Mouse (Mus musculus): ENCODE results near the gene Pomgnt1. TPM values are rescaled to one million over a fixed set of nuclear protein-coding genes. Genes with fewer than 3 reads are reported as not detected.

Gene Pomgnt1
- total RNA-seq, 1 experiment from 2014 or later: 12.7 TPM

DNA sequence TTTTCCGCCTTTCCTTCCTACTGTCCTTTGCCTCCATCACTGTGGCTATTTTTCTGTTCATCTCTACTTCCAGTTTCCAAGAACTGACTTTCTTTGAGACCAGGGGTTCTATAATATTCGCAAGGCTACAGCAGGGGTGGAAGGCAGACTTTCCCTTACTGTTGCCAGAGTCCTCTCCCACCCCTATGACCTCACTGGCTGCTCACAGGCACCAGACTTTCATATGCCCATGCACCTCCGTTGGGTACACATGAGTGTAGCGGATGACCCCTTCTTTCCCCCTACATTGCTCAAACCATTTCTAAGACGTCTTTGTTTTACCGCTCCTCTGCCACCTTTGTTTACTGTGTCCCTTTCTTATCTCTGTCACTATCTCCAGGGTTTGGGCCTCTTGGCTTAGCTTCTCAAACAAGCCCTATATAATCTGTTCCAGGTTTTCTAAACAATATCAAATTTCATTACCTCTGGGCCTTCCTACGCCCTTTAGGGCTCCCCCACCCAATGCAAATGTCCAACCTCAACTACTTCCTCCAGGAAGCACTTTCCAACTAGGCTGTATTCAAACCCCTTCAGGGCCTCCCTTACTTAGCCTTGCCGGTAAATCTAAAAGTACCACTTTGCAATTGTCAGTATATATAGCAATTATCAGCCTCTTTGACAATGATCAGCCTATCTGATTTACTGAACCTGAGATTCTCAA, 42.2 kb downstream of the Pomgnt1 start:
- no peak for ATAC-seq (replicated peaks; ENCODE audit: insufficient number of reproducible peaks, low FRiP score, low TSS enrichment, poor library complexity, severe bottlenecking)

DNA sequence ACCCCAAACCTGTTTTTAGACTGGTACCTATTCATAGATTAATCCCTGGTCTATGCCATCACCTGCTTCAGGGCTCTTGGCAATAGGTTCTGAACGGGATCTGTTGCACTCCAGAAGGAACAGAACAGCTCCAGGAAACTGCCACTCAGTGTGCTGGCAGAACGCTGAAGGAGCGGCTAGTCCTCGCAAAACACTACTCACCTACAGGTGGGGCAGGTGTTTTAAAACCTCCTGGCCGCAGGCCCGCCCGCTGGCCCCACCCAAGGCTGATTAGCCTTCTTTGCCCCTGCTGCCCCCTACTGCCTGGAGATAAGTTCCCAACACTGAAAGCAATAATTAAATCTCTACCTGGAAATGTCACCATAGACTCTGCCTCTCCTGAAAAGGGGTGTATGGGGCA, 43.8 kb downstream of the Pomgnt1 start, which contains the start of gene Tspan1:
TSS of gene Tspan1 (minus strand) at position 198 of the 400 bp plus-strand sequence.
- no peak for ATAC-seq (replicated peaks; ENCODE audit: insufficient number of reproducible peaks, low FRiP score, low TSS enrichment, poor library complexity, severe bottlenecking)

DNA sequence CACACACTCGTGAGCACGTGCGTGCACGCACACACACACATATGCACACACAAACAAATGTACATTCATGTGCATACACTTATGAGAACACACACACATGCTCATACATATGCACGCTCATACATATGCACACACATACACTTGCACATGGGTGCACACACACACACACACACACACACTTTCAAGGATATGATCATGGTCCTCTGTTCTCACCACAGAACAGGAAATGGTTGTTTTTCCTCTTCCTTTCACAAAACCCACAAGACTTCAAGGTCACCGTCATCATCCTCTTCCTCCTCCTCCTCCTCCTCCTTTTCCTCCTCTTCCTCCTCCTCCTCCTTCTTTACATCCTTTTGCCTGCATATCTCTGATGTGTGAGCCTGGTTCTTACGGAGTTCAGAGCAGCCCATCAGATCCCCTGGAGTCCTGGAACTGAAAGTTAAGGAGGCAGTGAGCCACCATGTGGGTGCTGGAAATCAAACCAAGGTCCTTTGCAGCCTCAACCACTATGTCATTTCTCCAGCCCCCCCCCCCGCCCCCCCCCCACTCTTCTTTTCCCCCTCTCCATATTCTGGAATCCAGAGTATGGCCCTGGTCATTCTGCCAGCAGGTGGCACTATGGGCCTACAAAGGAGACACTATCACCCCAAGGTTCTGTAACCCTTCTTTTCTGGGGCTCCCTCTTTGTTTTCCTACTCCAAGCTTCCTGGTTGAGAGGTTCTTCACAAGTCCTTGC, 45.1 kb downstream of the Pomgnt1 start:
- 0 out of 2 replicates have a peak, but pooled peaks have one; percentile 68 for ATAC-seq (replicated peaks; ENCODE audit: insufficient number of reproducible peaks, low FRiP score, low TSS enrichment, poor library complexity, severe bottlenecking)

DNA sequence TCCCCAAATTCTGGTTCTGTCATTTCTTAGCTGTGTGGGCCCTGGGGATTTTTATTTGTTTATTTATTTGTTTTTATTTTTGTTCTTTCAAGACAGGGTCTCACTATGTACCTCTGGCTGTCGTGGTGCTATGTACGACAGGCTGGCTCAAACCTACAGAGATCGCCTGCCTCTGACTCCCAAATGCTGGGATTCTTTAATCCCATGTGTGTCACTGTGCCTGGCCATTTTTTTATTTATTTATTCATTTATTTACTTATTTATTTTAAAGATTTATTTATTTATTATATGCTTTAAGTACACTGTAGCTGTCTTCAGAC, 45.7 kb downstream of the Pomgnt1 start:
- ATAC-seq (replicated peaks; ENCODE audit: insufficient number of reproducible peaks, low FRiP score, low TSS enrichment, poor library complexity, severe bottlenecking): no peak

DNA sequence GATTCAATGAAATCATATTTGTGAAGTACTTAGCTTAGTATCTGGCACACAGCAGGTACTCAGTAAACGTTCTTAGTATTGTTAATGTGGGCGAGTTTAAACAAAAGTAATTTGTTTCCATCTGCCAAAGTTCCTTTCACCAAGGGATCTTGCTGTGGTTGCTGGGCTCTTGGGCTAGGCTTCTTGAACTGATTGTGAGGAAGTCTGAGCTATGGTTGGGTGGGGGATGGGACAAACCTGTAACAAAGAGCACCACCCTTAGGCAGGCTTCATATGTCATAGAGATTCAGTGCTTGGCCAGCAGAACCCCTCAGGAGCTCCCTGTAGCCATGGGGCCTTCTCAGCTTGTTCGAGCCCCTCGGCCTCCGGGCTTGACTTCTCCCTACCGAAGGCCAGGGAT, 49.4 kb downstream of the Pomgnt1 start, which contains the start of the genes 1700042G07Rik and Gm49337:
TSS of gene 1700042G07Rik (plus strand) at position 301 of the 400 bp plus-strand sequence.
TSS of gene Gm49337 (plus strand) at position 313 of the 400 bp plus-strand sequence.
- ATAC-seq (replicated peaks; ENCODE audit: insufficient number of reproducible peaks, low FRiP score, low TSS enrichment, poor library complexity, severe bottlenecking): no peak

DNA sequence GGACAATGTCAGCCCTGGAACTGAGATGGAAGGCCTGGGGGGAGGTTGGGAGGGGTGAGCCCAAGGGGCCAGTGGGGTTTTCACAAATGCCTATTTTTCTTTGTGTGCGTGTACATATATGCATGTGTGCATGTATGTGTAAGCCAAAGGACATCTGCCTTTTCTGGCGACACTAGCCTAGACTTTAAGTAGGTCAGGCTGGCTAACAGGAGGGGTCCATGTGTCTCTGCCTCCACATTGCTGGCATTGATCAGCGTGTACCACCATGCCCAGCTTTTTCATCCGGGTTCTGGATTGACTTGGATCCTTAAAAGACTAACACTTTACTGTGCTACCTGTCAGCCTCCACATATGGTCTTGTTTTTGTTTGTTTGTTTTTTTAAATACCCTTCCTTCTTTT, 50.1 kb downstream of the Pomgnt1 start:
- ATAC-seq (replicated peaks; ENCODE audit: insufficient number of reproducible peaks, low FRiP score, low TSS enrichment, poor library complexity, severe bottlenecking): no peak

DNA sequence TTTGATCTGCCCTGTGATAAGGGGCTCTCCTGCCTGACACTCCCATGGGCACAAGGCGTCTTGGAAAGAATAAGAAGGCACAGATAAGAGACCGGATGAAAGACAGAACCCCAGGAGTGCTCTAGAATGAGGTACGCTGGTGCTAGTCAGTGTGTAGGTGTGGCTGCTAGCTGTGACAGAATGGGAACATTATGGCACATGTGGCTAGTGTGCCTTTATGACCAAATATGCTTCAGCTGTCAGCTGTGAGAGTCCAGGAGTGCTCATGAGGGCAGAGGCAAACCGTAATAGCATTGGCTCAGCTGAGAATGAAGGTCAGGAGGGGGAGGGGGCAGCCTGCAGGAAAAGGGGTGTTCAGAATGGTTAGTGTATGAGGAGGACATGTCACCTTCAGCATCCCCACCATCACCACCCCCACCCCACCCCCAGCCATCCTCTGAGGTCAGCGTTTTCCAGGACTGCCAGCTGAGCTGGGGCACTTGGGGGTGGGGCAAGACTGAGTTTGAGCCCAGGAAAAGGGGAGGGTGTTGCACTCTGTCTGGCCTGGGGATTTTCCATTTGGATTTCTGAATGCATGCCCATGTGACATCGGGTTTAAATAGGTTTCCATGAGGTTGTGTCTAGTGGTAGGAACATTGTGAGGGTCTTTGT, 51.0 kb downstream of the Pomgnt1 start:
- ATAC-seq (replicated peaks; ENCODE audit: insufficient number of reproducible peaks, low FRiP score, low TSS enrichment, poor library complexity, severe bottlenecking): no peak

DNA sequence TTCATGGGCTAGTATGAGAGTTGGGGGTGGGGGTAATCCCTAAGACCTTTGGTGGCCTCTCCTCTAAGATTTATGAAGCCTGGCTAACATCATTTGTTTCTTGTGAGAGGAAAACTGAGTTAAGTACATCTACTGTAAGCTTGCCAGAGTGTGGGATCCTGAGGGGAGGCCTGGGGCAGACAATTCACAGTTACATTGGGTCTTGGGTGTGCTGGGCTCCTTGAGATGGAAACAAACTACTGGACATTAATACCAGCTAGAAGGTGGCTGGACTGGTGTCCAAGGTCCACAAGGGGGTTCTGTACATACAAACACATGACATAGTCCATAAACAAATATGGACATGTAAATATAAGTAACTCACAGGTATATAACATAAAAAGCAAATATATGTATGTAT, 51.5 kb downstream of the Pomgnt1 start:
- ATAC-seq (replicated peaks; ENCODE audit: insufficient number of reproducible peaks, low FRiP score, low TSS enrichment, poor library complexity, severe bottlenecking): no peak

DNA sequence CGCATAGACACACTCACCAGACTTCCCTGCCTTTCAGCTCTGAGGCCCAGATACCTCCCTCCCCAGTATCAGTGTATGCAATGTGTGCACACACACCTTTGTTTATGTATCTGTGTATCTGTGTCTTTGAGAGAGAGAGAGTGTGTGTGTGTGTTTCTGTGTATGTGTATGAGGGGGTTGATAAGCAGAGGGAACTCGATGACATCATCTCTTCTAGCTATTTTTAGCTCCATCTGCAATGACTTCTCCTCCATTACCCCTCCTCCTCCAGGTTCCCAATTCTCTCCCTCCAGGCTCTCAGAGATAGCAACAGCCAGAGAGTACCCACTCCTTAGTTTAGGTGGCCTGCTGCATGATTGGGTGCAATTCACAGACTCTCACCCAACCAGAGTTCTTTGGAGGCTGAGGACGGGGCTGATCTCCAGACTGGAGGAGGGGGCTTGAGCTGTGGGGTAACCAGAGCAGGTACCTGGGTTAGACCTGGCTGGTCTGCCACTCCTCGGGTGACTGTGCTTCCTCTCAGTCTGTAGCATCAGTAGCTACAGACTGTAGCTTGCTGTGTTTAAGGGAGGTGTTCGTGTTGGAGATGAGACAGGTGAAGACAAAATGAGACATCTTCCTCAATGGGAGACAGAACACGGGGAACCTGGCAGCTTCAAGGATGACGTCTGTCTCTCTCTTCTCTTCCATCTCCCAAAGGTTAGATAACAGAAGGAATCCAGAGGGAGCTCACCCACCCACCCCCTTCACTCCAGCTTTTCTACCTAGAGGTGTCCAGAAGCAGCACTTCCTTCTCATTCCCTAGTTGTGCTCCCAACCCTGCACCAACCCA, 52.3 kb downstream of the Pomgnt1 start:
- no peak for ATAC-seq (replicated peaks; ENCODE audit: insufficient number of reproducible peaks, low FRiP score, low TSS enrichment, poor library complexity, severe bottlenecking)

DNA sequence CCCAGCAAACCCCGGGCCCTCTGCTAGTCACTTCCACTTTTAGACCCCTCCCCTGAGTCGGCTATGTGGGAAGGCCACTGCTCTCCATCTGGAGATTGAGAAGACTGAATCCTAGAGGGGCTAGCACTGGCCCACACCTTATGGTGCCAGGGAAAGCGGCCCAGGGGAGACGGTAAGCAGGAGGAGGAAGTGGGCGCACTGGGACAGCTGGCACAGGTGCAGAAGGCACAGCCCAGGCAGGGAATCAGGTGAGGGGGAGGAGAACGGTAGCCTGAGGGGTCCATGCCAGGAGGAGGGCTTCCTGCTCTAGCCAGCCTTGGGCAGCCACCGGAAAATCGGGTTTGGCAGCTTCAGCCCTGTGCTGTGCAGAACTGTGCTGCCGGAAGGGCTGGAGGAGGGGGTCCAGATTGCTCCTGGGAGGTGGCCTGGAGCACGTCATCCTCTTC, 52.9 kb downstream of the Pomgnt1 start:
- ATAC-seq (replicated peaks; ENCODE audit: insufficient number of reproducible peaks, low FRiP score, low TSS enrichment, poor library complexity, severe bottlenecking): no peak; the same call in 1 of the 2 replicates

DNA sequence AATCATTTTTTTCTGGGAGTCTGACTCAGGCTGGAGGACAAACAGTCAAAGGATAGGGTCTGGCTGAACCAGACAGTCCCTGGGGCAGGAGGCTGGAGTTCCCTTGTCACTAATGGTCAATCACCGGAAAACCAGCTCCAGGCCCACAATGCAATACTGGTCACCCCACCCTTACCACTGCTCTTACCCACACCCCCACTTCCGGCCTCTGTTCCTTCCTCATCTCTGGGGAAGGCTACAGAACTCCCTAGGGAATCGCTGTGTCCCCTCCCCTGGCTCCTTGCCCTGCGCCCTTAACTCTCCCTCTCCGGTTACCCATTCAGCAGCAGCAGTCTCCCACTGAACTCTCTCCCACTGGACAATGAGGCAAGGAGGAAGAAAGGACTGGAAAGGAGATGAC, 53.5 kb downstream of the Pomgnt1 start:
- ATAC-seq (replicated peaks; ENCODE audit: insufficient number of reproducible peaks, low FRiP score, low TSS enrichment, poor library complexity, severe bottlenecking): no peak; the same call in 1 of the 2 replicates

DNA sequence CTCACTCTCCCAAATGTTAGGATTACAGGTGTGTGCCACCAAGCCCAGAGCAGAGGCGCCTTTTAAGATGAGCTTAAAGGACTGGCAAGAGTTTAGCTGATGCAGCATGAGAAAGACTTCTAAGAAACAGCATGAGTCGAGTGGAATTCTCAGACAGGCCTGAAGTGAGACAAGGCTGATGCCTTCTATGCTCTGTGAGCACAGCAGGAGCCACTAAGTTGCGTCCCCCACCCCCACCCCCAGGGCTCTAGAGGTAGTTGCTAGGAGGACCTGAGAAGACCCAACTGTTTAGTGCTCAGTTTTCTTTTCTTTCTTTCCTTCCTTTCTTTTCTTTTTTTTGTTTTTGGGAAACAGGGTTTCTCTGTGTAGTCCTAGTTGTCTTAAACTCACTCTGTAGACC, 58.4 kb downstream of the Pomgnt1 start:
- ATAC-seq (replicated peaks; ENCODE audit: insufficient number of reproducible peaks, low FRiP score, low TSS enrichment, poor library complexity, severe bottlenecking): no peak

DNA sequence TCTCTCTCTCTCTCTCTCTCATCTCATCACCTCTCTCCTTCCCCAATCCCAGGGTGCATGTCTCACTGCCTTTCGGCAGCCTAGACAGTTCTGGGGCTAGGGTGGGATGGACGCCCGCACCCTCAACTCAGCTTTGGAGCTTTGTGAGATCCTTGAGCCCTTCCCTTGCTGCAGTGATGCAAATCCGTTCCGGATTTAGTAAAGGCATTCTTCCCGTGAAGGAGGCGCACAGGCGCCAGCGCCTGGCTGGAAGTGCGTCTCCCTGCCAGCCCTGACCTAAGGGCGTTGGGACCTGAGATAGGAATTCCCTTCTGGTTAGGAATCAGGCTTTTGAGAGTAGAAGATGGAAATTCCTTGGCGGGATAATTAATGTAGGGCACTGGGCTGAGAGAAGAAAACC, 59.1 kb downstream of the Pomgnt1 start:
- no peak for ATAC-seq (replicated peaks; ENCODE audit: insufficient number of reproducible peaks, low FRiP score, low TSS enrichment, poor library complexity, severe bottlenecking)

DNA sequence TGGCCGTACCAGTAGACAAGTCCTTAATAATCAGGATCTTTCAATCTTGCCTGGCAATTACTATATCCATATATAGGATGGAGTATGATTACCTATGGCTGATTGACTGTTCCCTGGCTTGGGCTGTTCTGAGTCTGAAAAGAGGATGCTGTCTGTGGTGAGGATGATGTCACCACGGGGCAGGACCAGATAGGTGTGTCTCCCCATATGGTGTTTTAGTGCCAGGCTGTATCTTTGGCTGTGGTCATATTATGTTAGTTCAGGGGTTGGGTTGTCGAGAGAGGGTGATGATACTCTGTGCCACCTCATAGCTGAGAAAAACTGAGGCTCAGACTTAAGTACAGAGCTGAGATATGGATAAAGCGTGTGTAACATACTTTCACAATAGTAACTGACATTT, 61.4 kb downstream of the Pomgnt1 start:
- peak; percentile 50; the same call in 1 of the 2 replicates for ATAC-seq (replicated peaks; ENCODE audit: insufficient number of reproducible peaks, low FRiP score, low TSS enrichment, poor library complexity, severe bottlenecking)

DNA sequence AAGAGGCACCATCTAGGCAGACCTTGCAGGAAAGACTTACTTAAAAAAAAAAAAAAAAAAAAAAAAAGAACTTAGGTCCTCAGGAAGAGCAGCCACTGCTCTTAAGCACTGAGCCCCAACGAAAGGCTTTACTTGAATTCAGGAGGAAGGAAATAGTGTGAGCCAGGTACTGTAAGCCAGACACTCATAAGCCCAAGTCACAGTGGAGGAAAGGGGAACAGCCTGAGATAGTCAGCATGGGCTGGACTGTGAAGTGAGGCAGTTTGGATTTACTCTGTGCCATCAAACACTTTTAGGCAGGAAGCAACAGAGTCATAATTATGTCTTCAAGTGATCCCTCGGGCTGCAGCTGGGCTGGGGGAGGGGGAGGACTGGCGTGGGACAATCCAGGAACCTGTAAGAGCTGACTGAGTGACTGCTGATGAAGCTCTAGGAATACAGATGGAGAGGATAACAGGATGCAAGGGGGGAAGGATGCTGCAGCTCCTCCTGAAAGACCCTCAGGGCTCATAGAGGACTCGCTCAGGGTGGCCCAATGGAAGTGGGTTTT, 68.7 kb downstream of the Pomgnt1 start:
- no peak for ATAC-seq (replicated peaks; ENCODE audit: insufficient number of reproducible peaks, low FRiP score, low TSS enrichment, poor library complexity, severe bottlenecking)

DNA sequence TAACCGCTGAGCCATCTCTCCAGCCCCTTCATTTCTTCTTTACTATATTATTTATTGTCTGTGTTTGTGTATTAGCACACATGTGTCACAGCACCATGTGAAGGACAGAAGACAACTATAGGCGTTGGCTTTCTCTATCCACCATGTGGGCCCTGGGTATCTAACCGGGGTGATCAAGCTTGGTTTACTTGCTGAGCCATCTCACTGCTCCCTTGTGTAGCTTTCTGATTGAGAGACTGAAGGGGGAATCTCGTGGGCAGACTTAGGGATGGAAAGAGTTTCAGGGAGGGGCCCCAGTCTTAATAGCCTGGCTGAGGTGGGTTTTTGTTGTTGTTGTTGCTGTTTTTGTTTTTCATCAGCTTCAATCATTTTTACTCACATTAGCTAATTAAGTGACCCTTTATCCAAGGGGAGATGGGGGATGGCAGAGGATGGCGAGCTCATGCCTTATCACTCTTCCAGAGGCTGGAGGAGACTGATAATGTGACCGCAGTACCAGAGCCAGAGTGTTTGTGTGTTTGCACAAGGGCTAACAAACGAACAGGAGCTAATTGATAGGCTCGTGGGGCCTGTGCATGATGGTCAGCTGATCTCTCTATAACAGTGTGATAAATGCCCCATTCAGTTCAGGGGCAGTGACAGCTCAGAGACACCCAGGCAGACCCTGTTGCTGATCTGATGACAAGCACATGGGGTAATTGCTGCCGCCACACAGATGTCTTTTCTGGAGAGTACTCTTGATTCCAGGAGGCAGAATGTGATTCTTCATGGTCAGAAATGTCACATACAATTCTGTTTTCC, 70.1 kb downstream of the Pomgnt1 start:
- no peak for ATAC-seq (replicated peaks; ENCODE audit: insufficient number of reproducible peaks, low FRiP score, low TSS enrichment, poor library complexity, severe bottlenecking)

DNA sequence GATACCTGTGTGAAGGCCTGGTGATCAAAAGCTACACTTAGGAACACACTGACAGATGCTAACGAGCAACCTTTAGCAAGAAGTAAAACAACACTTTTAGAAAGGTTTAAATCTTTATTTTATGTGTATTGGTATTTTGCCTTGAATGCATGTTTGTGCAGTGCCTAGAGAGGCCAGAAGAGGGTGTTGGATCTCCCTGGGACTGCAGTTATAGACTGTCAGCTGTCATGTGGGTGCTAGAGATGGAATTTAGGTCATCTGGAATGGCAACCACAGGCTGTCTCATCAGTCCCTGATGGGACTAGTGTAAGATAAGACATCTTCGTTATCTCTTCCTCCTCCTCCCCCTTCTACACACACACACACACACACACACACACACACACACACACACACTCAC, 74.8 kb downstream of the Pomgnt1 start:
- ATAC-seq (replicated peaks; ENCODE audit: insufficient number of reproducible peaks, low FRiP score, low TSS enrichment, poor library complexity, severe bottlenecking): no peak

DNA sequence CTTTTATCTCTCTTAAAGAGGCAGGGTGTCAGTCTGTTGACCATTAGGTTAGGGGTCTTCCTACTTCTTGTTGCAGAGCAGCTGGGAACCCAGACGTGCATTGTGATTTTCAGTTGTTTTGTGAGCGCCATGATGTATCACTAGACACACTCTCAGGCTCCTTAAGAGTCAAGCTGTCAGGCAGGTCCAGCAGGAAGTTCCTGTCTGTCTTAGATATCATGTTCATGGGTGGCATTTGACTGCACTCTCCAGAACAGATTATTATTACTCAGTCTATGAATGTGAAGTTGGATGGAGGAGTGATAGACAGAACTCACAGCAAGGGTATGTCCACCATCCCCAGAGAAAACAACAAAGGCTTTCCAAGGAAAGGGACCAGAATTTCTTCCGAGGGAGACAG, 80.8 kb downstream of the Pomgnt1 start:
- no peak for ATAC-seq (replicated peaks; ENCODE audit: insufficient number of reproducible peaks, low FRiP score, low TSS enrichment, poor library complexity, severe bottlenecking)

Measured in monocyte, adult 5-6 weeks (primary cell).